ENCODE assay signal across 8 mouse cellular contexts in the genomic region with DNA sequence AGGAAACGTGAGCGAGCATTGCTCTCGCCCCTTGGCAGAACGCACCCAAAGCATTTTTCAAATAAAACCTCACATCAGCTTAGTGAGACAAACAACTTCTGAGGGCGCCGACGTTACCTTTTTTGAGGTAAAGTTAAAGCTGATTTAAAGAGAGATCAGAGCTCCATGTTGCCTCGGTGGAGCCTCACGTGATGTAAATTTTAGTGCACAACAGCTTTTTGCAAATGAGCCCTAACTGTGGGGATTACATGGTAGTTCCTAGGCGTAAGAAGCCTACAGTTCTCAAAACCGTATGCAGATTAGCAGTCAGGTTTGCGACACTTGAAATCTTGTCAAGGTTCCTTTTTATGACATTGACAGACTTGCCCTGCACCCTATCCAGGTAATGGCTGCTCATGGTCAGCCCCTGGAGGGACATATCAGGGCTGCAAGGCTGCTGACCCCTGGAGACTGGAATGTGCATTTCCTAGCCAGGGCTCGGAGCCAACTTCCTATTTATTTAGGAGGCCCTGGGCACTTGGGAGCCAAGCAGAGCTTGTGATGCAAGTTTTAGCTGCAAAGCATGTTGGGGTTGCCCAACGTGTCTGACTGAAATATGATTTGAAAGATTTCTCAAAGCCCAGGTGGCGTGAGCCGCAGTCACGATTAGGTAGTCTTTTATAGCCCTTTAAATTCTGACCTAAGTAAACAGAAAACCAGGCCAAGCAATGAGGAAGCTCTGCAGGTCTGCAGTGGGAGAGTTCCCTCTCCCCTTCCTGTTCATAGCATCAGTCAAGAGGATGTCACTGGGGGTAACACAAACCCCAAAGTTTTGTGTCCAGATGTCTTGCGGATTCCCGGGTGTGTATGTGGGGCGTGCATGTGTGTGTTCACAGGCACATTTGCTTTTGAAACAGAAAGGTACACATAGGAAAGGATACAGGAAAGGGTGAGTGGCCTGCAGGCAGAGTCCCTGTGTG.
DNase-seq lines count a peak whose midpoint lies in the region; ATAC-seq lines count a peak whose summit lies in the region.

No protein-coding gene starts in this region.

- peak; percentile 60 for ATAC-seq in inflammation-experienced regulatory T-cells, adult 6 months

- DNase-seq in 416B (ENCODE audit: low read depth) (peak; percentile 73), R1 (ENCODE audit: low read depth, low spot score) (peak; percentile 18)
- DNase-seq in fat pad, adult 2 months (ENCODE audit: extremely low read depth, low read depth, low spot score): peak; percentile 95
- peak; percentile 90 to 93 for DNase-seq in lung, adult 18-20 months
- DNase-seq in skeletal muscle tissue, adult 2 months (ENCODE audit: low read depth, low spot score): peak; percentile 42
- no peak for DNase-seq in neural tube, embryonic 10.5 days (ENCODE audit: extremely low spot score, low spot score)
- DNase-seq in cerebellum, postnatal 25 days: no peak

Comparison
In these comparisons a context has a peak if more than half of its experiments do, and no peak if none do; other contexts are left out.
1. DNase-seq: peak in 416B (single experiment), R1 (single experiment), fat pad, adult 2 months (single experiment), lung, adult 18-20 months (2 of 2) and skeletal muscle tissue, adult 2 months (single experiment); none in neural tube, embryonic 10.5 days (single experiment) and cerebellum, postnatal 25 days (0 of 2).